Mouse (Mus musculus): Measurements from ENCODE around the gene Tet3. TPM values are rescaled to one million over a fixed set of nuclear protein-coding genes. Genes with fewer than 3 reads are reported as not detected.

The Tet3 gene
- polyA plus RNA-seq, 1 experiment from 2014 or later: 49.9 TPM

- Histone ChIP-seq H3K27ac (ENCODE audit: low read depth, low read length) (no peak overlapping the region), H3K36me3 (ENCODE audit: control insufficient read depth, insufficient read depth, low read length) (peaks cover 13% of the 10 kb centered on the region; the same call in 1 of the 2 replicates), H3K9ac (ENCODE audit: low read length) (no peak overlapping the region), H3K4me3 (ENCODE audit: low read depth, low read length) (no peak overlapping the region), H3K4me2 (ENCODE audit: low read depth, low read length, severe bottlenecking) (no peak overlapping the region), H3K27me3 (ENCODE audit: control insufficient read depth, insufficient read depth, low read length) (no peaks in the 10 kb centered on the region), H3K9me3 (ENCODE audit: control insufficient read depth, low read length) (no peaks in the 10 kb centered on the region), H3K4me1 (replicated peaks; ENCODE audit: control insufficient read depth, insufficient read depth, low read length) (no peaks in the 10 kb centered on the region)
- no peak for ATAC-seq (replicated peaks; ENCODE audit: low FRiP score)
- 98% methylated on average over 2 of the region's 2 CpGs for whole genome bisulfite sequencing
- no peak for DNase-seq (ENCODE audit: low spot score)
Measured at GRCm38 (mm10) chr6:83396711-83397110, 62.2 kb downstream of the Tet3 start.

- Histone ChIP-seq H3K9me3 (ENCODE audit: control insufficient read depth, low read length) (no peaks in the 10 kb centered on the region), H3K9ac (ENCODE audit: low read length) (no peak overlapping the region), H3K4me3 (ENCODE audit: low read depth, low read length) (no peak overlapping the region), H3K4me1 (replicated peaks; ENCODE audit: control insufficient read depth, insufficient read depth, low read length) (no peaks in the 10 kb centered on the region), H3K36me3 (ENCODE audit: control insufficient read depth, insufficient read depth, low read length) (peaks cover 13% of the 10 kb centered on the region; the same call in 1 of the 2 replicates), H3K27me3 (ENCODE audit: control insufficient read depth, insufficient read depth, low read length) (no peaks in the 10 kb centered on the region), H3K27ac (ENCODE audit: low read depth, low read length) (no peak overlapping the region), H3K4me2 (ENCODE audit: low read depth, low read length, severe bottlenecking) (no peak overlapping the region)
- no peak for DNase-seq (ENCODE audit: low spot score)
- WGBS: 94% methylated on average over 15 of the region's 15 CpGs
- no peak for ATAC-seq (replicated peaks; ENCODE audit: low FRiP score)
Measured at GRCm38 (mm10) chr6:83395544-83396229, 63.2 kb downstream of the Tet3 start.

DNA sequence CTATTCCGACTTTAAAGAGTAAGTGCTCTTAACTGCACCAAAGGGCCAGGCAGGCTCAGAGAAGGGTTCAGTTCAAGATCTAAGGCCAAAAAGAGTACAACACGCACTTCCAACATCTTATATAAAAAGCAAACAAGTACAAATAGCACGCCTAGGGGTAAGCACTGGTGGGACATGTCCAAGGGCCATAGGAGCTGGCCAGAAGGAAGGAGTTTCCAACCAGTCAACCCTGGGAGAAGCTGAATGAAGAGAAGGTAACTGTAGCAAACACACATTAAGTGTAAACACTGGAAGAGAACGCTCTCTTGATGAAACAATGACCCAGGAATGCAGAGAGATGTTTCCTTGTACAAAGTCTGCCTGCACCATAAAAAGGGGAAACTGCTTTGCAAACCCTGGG lies 64.8 kb downstream of the Tet3 start:
- ATAC-seq (replicated peaks; ENCODE audit: low FRiP score) (no peak), DNase-seq (ENCODE audit: low spot score) (no peak)
- H3K27ac ChIP-seq (ENCODE audit: low read depth, low read length): no peak overlapping the region
- H3K9ac ChIP-seq (ENCODE audit: low read length): no peak overlapping the region
- H3K4me2 ChIP-seq (ENCODE audit: low read depth, low read length, severe bottlenecking): no peak overlapping the region
- no peaks in the 10 kb centered on the region for H3K27me3 ChIP-seq (ENCODE audit: control insufficient read depth, insufficient read depth, low read length)
- no peaks in the 10 kb centered on the region for H3K9me3 ChIP-seq (ENCODE audit: control insufficient read depth, low read length)
- H3K36me3 ChIP-seq (ENCODE audit: control insufficient read depth, insufficient read depth, low read length): peaks cover 13% of the 10 kb centered on the region; the same call in 1 of the 2 replicates
- WGBS: 97% methylated on average over 4 of the region's 4 CpGs
- H3K4me1 ChIP-seq (replicated peaks; ENCODE audit: control insufficient read depth, insufficient read depth, low read length): no peaks in the 10 kb centered on the region
- no peak overlapping the region for H3K4me3 ChIP-seq (ENCODE audit: low read depth, low read length)

GRCm38 (mm10) chr6:83392166-83392780 lies 66.6 kb downstream of the Tet3 start:
- Histone ChIP-seq H3K27me3 (ENCODE audit: control insufficient read depth, insufficient read depth, low read length) (no peaks in the 10 kb centered on the region), H3K9ac (ENCODE audit: low read length) (no peak overlapping the region), H3K27ac (ENCODE audit: low read depth, low read length) (no peak overlapping the region), H3K4me2 (ENCODE audit: low read depth, low read length, severe bottlenecking) (no peak overlapping the region), H3K4me1 (replicated peaks; ENCODE audit: control insufficient read depth, insufficient read depth, low read length) (no peaks in the 10 kb centered on the region), H3K36me3 (ENCODE audit: control insufficient read depth, insufficient read depth, low read length) (peaks cover 13% of the 10 kb centered on the region; the same call in 1 of the 2 replicates), H3K9me3 (ENCODE audit: control insufficient read depth, low read length) (no peaks in the 10 kb centered on the region), H3K4me3 (ENCODE audit: low read depth, low read length) (no peak overlapping the region)
- WGBS: 93% methylated on average over 8 of the region's 8 CpGs
- ATAC-seq (replicated peaks; ENCODE audit: low FRiP score) (no peak), DNase-seq (ENCODE audit: low spot score) (no peak)

- no peaks in the 10 kb centered on the region for H3K9me3 ChIP-seq (ENCODE audit: control insufficient read depth, low read length)
- no peaks in the 10 kb centered on the region for H3K27me3 ChIP-seq (ENCODE audit: control insufficient read depth, insufficient read depth, low read length)
- no peaks in the 10 kb centered on the region for H3K4me1 ChIP-seq (replicated peaks; ENCODE audit: control insufficient read depth, insufficient read depth, low read length)
- ATAC-seq (replicated peaks; ENCODE audit: low FRiP score) (no peak), DNase-seq (ENCODE audit: low spot score) (no peak)
- H3K4me3 ChIP-seq (ENCODE audit: low read depth, low read length): no peak overlapping the region
- H3K9ac ChIP-seq (ENCODE audit: low read length): no peak overlapping the region
- H3K27ac ChIP-seq (ENCODE audit: low read depth, low read length): no peak overlapping the region
- H3K36me3 ChIP-seq (ENCODE audit: control insufficient read depth, insufficient read depth, low read length): peaks cover 7% of the 10 kb centered on the region
- WGBS: 90% methylated on average over 9 of the region's 9 CpGs
- no peak overlapping the region for H3K4me2 ChIP-seq (ENCODE audit: low read depth, low read length, severe bottlenecking)
Measured at GRCm38 (mm10) chr6:83385569-83386090, 73.3 kb downstream of the Tet3 start.

- no peak overlapping the region for H3K27ac ChIP-seq (ENCODE audit: low read depth, low read length)
- no peak overlapping the region for H3K4me3 ChIP-seq (ENCODE audit: low read depth, low read length)
- H3K9ac ChIP-seq (ENCODE audit: low read length): no peak overlapping the region
- no peaks in the 10 kb centered on the region for H3K9me3 ChIP-seq (ENCODE audit: control insufficient read depth, low read length)
- no peak overlapping the region for H3K4me2 ChIP-seq (ENCODE audit: low read depth, low read length, severe bottlenecking)
- H3K4me1 ChIP-seq (replicated peaks; ENCODE audit: control insufficient read depth, insufficient read depth, low read length): no peaks in the 10 kb centered on the region
- 87% methylated on average over 10 of the region's 10 CpGs for WGBS
- H3K36me3 ChIP-seq (ENCODE audit: control insufficient read depth, insufficient read depth, low read length): peaks cover 21% of the 10 kb centered on the region
- DNase-seq (ENCODE audit: low spot score) (no peak), ATAC-seq (replicated peaks; ENCODE audit: low FRiP score) (no peak)
- H3K27me3 ChIP-seq (ENCODE audit: control insufficient read depth, insufficient read depth, low read length): no peaks in the 10 kb centered on the region
Measured at GRCm38 (mm10) chr6:83381510-83382491, 77.1 kb downstream of the Tet3 start.

- no peak for DNase-seq (ENCODE audit: low spot score)
- Histone ChIP-seq H3K9ac (ENCODE audit: low read length) (no peak overlapping the region), H3K4me3 (ENCODE audit: low read depth, low read length) (no peak overlapping the region), H3K27me3 (ENCODE audit: control insufficient read depth, insufficient read depth, low read length) (no peaks in the 10 kb centered on the region), H3K4me1 (replicated peaks; ENCODE audit: control insufficient read depth, insufficient read depth, low read length) (no peaks in the 10 kb centered on the region), H3K27ac (ENCODE audit: low read depth, low read length) (no peak overlapping the region), H3K4me2 (ENCODE audit: low read depth, low read length, severe bottlenecking) (no peak overlapping the region), H3K36me3 (ENCODE audit: control insufficient read depth, insufficient read depth, low read length) (peaks cover 38% of the 10 kb centered on the region), H3K9me3 (ENCODE audit: control insufficient read depth, low read length) (no peaks in the 10 kb centered on the region)
- 90% methylated on average over 9 of the region's 9 CpGs for WGBS
- ATAC-seq (replicated peaks; ENCODE audit: low FRiP score): no peak
Measured at GRCm38 (mm10) chr6:83373704-83374300, 85.1 kb downstream of the Tet3 start.

- WGBS: 85% methylated on average over 3 of the region's 3 CpGs
- Histone ChIP-seq H3K9ac (ENCODE audit: low read length) (no peak overlapping the region), H3K4me3 (ENCODE audit: low read depth, low read length) (no peak overlapping the region), H3K27me3 (ENCODE audit: control insufficient read depth, insufficient read depth, low read length) (no peaks in the 10 kb centered on the region), H3K36me3 (ENCODE audit: control insufficient read depth, insufficient read depth, low read length) (peaks cover 48% of the 10 kb centered on the region), H3K27ac (ENCODE audit: low read depth, low read length) (no peak overlapping the region), H3K4me1 (replicated peaks; ENCODE audit: control insufficient read depth, insufficient read depth, low read length) (no peaks in the 10 kb centered on the region), H3K4me2 (ENCODE audit: low read depth, low read length, severe bottlenecking) (no peak overlapping the region), H3K9me3 (ENCODE audit: control insufficient read depth, low read length) (no peaks in the 10 kb centered on the region)
- no peak for ATAC-seq (replicated peaks; ENCODE audit: low FRiP score)
- DNase-seq (ENCODE audit: low spot score): no peak
Measured at GRCm38 (mm10) chr6:83371350-83371749, 87.5 kb downstream of the Tet3 start.
